Mouse (Mus musculus) kidney, adult 2 months (tissue): Measurements from ENCODE around the gene Usp49.

ENCODE experiments used
- CTCF ChIP-seq: fragments of 200-500 bp; conservative IDR thresholded peaks from 2 replicates; pipeline ENCODE4 v1.5.1; 2011; ENCODE audit warnings: low read depth, mild to moderate bottlenecking, control low read depth, low read length, moderate library complexity, mixed read lengths; ENCODE audit not compliant: insufficient read depth, insufficient read length
- POLR2A ChIP-seq: fragments of 200-500 bp; IDR thresholded peaks from one replicate; pipeline ENCODE4 v1.6.1; 2011; ENCODE audit warnings: low read depth, low read length, control low read depth

DNA sequence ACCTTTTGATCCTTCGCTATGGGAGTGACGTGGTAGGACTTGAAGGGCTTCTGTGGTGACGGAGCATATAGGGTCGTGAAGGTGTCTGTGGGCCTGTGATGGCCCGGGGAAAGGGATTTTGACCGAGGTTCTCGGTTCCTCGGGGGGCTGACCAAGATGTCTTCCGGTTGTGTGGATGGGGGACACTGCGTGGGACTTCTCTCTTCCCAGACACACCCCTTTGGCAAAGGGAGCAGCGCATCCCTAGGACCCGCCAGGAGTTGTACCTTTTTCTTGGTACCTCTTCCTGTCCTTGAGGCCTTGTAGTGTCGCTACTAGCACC is 18.9 kb upstream of the Usp49 start:
- TF ChIP-seq CTCF (no peak), POLR2A (no peak)
